Mouse (Mus musculus) hindbrain, embryonic 16.5 days (tissue): Measurements from ENCODE around the gene Olfr1262. TPM values are rescaled to one million over a fixed set of nuclear protein-coding genes. Genes with fewer than 3 reads are reported as not detected.

Experiments
- ATAC-seq: fragments of 200-750 bp; cut with Nextera tagmentation; 2 replicates; pipeline ENCODE4 v1.8.0; 2017; ENCODE audit warnings: moderate TSS enrichment, moderate library complexity
- H3K27ac ChIP-seq: fragments of 300-500 bp; sonication (generic); 2 replicates; pipeline ENCODE4 v1.5.1; 2014; ENCODE audit warnings: low read depth, mild to moderate bottlenecking, control low read depth, low read length, moderate library complexity
- H3K27me3 ChIP-seq: fragments of 300-500 bp; sonication (generic); replicated peaks from 2 replicates; pipeline ENCODE4 v1.6.1; 2014; ENCODE audit warnings: low read length; ENCODE audit not compliant: control insufficient read depth, insufficient read depth
- H3K36me3 ChIP-seq: fragments of 300-500 bp; sonication (generic); 2 replicates; pipeline ENCODE4 v1.6.1; 2014; ENCODE audit warnings: mild to moderate bottlenecking, low read length, moderate library complexity, mixed read lengths; ENCODE audit not compliant: control insufficient read depth, insufficient read depth
- H3K4me1 ChIP-seq: fragments of 300-500 bp; sonication (generic); 2 replicates; pipeline ENCODE4 v1.6.1; 2014; ENCODE audit warnings: low read depth, low read length; ENCODE audit not compliant: control insufficient read depth, insufficient read depth
- H3K4me2 ChIP-seq: fragments of 300-500 bp; sonication (generic); 2 replicates; pipeline ENCODE4 v1.6.1; 2014; ENCODE audit warnings: mild to moderate bottlenecking, low read length, control low read depth, moderate library complexity
- H3K4me3 ChIP-seq: fragments of 300-500 bp; sonication (generic); 2 replicates; pipeline ENCODE4 v1.5.1; 2014; ENCODE audit warnings: mild to moderate bottlenecking, low read length, control low read depth, moderate library complexity
- H3K9ac ChIP-seq: fragments of 300-500 bp; sonication (generic); 2 replicates; pipeline ENCODE4 v1.6.1; 2014; ENCODE audit warnings: low read depth, mild to moderate bottlenecking, control low read depth, low read length, moderate library complexity
- H3K9me3 ChIP-seq: fragments of 300-500 bp; sonication (generic); 2 replicates; pipeline ENCODE4 v1.6.1; 2014; ENCODE audit warnings: mild to moderate bottlenecking, low read length, moderate library complexity; ENCODE audit not compliant: control insufficient read depth
- WGBS: fragments of 180-500 bp; shearing (Covaris S2); extraction: QIAGEN DNeasy Blood & Tissue Kit; methylation state at CpG from one replicate; pipeline ENCODE4 v1.1.7; 2014; 5-methylcytosine and 5-hydroxymethylcytosine counted together
- polyA plus RNA-seq: library from polyadenylated mRNA; unstranded; fragments of >200 nt; fragmentation: Nextera tagmentation; extraction: Ambion mirVana; gene quantifications from 2 replicates; pipeline ENCODE4 v1.2.1, GENCODE M21; 2015

Gene Olfr1262
- polyA plus RNA-seq, result not detected in 2 replicates

DNA sequence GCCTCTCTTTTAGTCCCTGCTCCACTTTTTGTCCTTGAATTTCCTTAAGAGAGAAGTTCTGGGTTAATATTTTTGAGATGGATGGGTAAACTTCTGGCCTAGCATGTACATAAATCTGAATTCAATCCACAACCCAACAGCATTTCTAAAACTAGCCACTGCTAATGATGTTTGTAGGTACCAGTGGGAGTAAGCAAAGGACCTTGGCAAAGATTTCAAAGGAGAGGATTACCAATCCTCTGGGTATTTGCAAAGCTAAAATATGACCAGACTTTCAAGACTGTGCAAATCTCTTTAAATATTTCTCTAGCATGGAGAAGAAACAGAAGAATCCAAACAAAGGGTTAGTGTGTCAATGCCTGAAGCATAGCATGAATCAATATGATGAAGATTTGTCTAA lies at the start of gene Olfr1262:
Gene Olfr1262 (plus strand): TSS at position 301 of the 400 bp plus-strand sequence.
- no peaks in the 10 kb centered on the region for H3K27me3 ChIP-seq
- ATAC-seq, result no peak
- H3K9me3 ChIP-seq, result no peaks in the 10 kb centered on the region
- H3K4me2 ChIP-seq, result no peak within 1 kb of the TSS
- no peak within 1 kb of the TSS for H3K4me3 ChIP-seq
- no peak within 1 kb of the TSS for H3K9ac ChIP-seq
- H3K36me3 ChIP-seq, result no peaks in the 10 kb centered on the region
- H3K4me1 ChIP-seq, result no peaks in the 10 kb centered on the region
- no peak within 1 kb of the TSS for H3K27ac ChIP-seq

DNA sequence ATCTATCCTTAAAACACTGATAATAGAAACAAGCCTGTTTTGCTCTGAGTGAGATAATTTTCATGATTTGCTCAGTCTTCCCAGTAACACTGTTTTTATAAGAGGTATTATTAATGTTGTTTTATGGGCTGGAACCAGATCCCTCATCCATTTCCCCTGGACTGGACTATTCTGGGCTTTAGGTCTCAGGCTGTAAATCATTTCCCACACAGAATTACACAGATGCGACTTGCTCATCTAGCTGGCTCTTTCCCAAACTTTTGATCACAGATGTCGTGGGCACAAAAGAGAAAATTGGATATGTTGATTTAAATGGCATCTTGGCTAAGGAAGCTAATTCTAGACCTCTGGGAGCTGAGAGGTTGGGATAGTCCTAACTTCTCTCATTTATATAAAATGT lies 25.8 kb upstream of the Olfr1262 start, which contains the start of gene Olfr1260:
Gene Olfr1260 (plus strand): TSS at position 157 of the 400 bp plus-strand sequence.
- Histone ChIP-seq H3K9me3 (no peaks in the 10 kb centered on the region), H3K27me3 (no peaks in the 10 kb centered on the region), H3K4me2 (no peak within 1 kb of the TSS), H3K4me1 (no peaks in the 10 kb centered on the region), H3K9ac (no peak within 1 kb of the TSS), H3K36me3 (no peaks in the 10 kb centered on the region), H3K4me3 (no peak within 1 kb of the TSS), H3K27ac (no peak within 1 kb of the TSS)
- WGBS, result 51% methylated on average over 2 of the region's 2 CpGs
- no peak for ATAC-seq

DNA sequence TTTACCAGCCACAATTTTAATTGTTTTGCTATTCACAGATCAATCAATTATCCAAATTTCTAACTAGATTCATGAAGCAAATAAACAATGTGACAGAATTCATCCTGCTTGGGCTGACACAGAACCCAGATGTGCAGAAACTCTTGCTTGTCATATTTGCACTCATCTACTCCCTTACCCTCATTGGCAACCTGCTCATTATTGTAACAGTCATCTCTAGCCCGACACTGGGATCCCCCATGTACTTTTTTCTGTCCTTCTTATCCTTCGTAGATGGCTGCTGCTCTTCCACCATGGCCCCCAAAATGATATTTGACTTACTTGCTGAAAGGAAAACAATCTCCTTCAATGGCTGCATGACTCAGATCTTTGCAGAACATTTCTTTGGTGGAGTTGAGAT lies 22.2 kb upstream of the Olfr1262 start:
- H3K27me3 ChIP-seq, result no peaks in the 10 kb centered on the region
- H3K4me1 ChIP-seq, result no peaks in the 10 kb centered on the region
- no peaks in the 10 kb centered on the region for H3K9me3 ChIP-seq
- H3K36me3 ChIP-seq, result no peaks in the 10 kb centered on the region
- 86% methylated on average over 2 of the region's 2 CpGs for WGBS
- no peak for ATAC-seq
- H3K9ac ChIP-seq, result no peak overlapping the region
- H3K4me2 ChIP-seq, result no peak overlapping the region
- H3K4me3 ChIP-seq, result no peak overlapping the region
- no peak overlapping the region for H3K27ac ChIP-seq

DNA sequence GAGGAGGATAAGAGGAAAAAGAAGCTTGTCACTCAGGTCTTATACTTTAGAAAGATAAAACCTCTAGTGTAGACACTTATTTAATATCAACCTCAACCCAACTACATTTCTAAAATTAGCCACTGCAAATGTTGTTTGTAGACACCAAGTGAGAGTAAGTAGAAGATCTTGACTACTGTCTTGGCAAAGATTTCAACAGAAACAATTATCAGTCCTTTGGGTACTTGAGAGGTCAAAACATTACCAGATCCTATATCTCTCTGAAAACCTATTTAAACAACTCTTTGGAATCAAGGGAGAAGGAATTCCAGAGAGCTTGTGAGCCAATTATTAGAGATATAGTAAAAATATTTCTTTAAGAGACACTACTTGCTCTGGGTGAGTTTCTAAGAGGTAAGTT lies 9.0 kb upstream of the Olfr1262 start, which contains the start of gene Olfr1261:
Gene Olfr1261 (plus strand): TSS at position 301 of the 400 bp plus-strand sequence.
- no peaks in the 10 kb centered on the region for H3K4me1 ChIP-seq
- H3K9ac ChIP-seq, result no peak within 1 kb of the TSS
- H3K9me3 ChIP-seq, result no peaks in the 10 kb centered on the region
- no peak within 1 kb of the TSS for H3K4me3 ChIP-seq
- no peaks in the 10 kb centered on the region for H3K36me3 ChIP-seq
- ATAC-seq, result no peak
- no peak within 1 kb of the TSS for H3K27ac ChIP-seq
- H3K4me2 ChIP-seq, result no peak within 1 kb of the TSS
- H3K27me3 ChIP-seq, result no peaks in the 10 kb centered on the region

DNA sequence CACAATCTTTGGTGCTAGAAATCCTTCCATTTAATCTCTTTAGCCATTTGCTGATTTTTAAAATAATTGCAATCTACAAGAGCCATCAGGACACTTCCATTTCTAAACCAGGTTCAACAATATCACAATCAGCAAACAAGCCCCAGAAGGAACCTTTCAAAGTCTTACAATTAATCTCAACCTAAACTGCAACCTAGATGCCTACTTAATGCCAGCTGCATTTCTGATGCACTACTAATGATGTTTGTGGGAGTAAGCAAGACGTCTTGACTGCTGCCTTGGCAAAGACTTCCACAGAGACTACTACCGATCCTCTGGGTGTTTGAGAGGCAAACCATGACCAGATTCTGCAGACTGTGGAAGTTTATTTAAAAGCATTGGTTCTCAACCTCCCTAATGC lies 11.9 kb downstream of the Olfr1262 start, which contains the start of gene Olfr1263:
Gene Olfr1263 (plus strand): TSS at position 301 of the 400 bp plus-strand sequence.
- H3K27ac ChIP-seq, result no peak within 1 kb of the TSS
- no peak within 1 kb of the TSS for H3K4me2 ChIP-seq
- no peaks in the 10 kb centered on the region for H3K27me3 ChIP-seq
- H3K36me3 ChIP-seq, result no peaks in the 10 kb centered on the region
- no peak within 1 kb of the TSS for H3K9ac ChIP-seq
- H3K9me3 ChIP-seq, result no peaks in the 10 kb centered on the region
- H3K4me1 ChIP-seq, result no peaks in the 10 kb centered on the region
- no peak for ATAC-seq
- WGBS, result 86% methylated on average over 2 of the region's 2 CpGs
- H3K4me3 ChIP-seq, result no peak within 1 kb of the TSS

DNA sequence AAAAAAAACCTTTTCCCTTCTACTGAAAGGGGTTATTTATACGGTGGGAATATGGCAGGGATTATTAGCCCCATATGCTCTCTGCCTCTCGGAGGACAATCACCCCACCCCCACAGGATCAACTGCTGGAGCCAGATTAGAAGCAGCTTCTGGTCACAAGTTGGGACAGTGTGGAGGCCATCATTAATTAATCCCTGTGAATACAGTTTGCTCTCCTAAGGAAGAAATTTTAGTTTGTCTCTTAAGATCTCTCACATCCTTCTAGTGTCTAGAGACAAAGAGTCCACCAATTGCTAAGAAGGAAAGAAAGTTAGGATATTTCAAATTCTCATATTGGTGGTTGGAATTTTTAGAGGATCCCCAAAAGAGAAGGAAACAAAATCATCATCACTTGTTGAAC lies 25.5 kb downstream of the Olfr1262 start, which contains the start of gene Olfr1264:
Gene Olfr1264 (minus strand): TSS at position 101 of the 400 bp plus-strand sequence.
- Histone ChIP-seq H3K36me3 (no peaks in the 10 kb centered on the region), H3K4me3 (no peak within 1 kb of the TSS), H3K9me3 (no peaks in the 10 kb centered on the region), H3K27me3 (no peaks in the 10 kb centered on the region), H3K4me1 (no peaks in the 10 kb centered on the region), H3K9ac (no peak within 1 kb of the TSS), H3K27ac (no peak within 1 kb of the TSS), H3K4me2 (no peak within 1 kb of the TSS)
- no peak for ATAC-seq
- 84% methylated on average over 2 of the region's 2 CpGs for WGBS

DNA sequence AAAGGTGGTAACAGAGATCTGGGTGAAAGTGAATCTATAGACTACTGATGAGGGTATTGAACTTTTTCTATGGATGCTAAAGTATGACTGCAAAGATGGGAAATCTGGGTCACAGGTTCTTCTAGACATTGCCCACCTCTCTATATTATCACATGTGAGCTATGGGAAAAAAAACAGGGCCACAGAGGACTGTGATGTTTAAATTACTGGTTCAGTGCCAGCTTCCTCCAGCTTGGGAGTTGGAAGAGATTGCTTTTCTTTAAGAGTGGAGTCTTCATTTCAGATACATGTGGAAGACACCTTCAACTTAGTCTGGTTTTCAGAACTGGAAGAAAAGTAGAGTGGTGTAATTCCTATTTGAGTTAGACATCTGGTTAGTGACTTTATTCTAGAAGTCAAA lies 35.1 kb downstream of the Olfr1262 start, which contains the start of gene Olfr1265:
Gene Olfr1265 (plus strand): TSS at position 301 of the 400 bp plus-strand sequence.
- Histone ChIP-seq H3K36me3 (no peaks in the 10 kb centered on the region), H3K4me1 (no peaks in the 10 kb centered on the region), H3K4me3 (no peak within 1 kb of the TSS), H3K27me3 (no peaks in the 10 kb centered on the region), H3K4me2 (no peak within 1 kb of the TSS), H3K9me3 (no peaks in the 10 kb centered on the region), H3K9ac (no peak within 1 kb of the TSS), H3K27ac (no peak within 1 kb of the TSS)
- no peak for ATAC-seq

Other genes starting within 250 kb of the Olfr1262 start
- gene Olfr1253, start 243.1 kb upstream of the Olfr1262 start, polyA plus RNA-seq, result not detected in 2 replicates
- not detected in 2 replicates for gene Olfr1254, start 206.5 kb upstream of the Olfr1262 start, polyA plus RNA-seq
- not detected in 2 replicates for gene Olfr1255, start 188.1 kb upstream of the Olfr1262 start, polyA plus RNA-seq
- not detected in 2 replicates for gene Olfr1256, start 158.6 kb upstream of the Olfr1262 start, polyA plus RNA-seq
- gene Olfr48, start 151.9 kb upstream of the Olfr1262 start, polyA plus RNA-seq, result 0.13 and 0.29 TPM in 2 replicates
- gene Olfr1257, start 121.7 kb upstream of the Olfr1262 start, polyA plus RNA-seq, result not detected in 2 replicates
- not detected in 2 replicates for gene Olfr1258, start 72.8 kb upstream of the Olfr1262 start, polyA plus RNA-seq
- gene Olfr1259, start 51.5 kb upstream of the Olfr1262 start, polyA plus RNA-seq, result not detected in 2 replicates
- gene Olfr1260, start 25.8 kb upstream of the Olfr1262 start, polyA plus RNA-seq, result not detected in 2 replicates
- gene Olfr1261, start 8.9 kb upstream of the Olfr1262 start, polyA plus RNA-seq, result not detected in 2 replicates
- gene Olfr1263, start 12.0 kb downstream of the Olfr1262 start, polyA plus RNA-seq, result not detected in 2 replicates
- not detected in 2 replicates for gene Olfr1264, start 25.4 kb downstream of the Olfr1262 start, polyA plus RNA-seq
- not detected in 2 replicates for gene Olfr1265, start 35.2 kb downstream of the Olfr1262 start, polyA plus RNA-seq
- gene Olfr140, start 63.4 kb downstream of the Olfr1262 start, polyA plus RNA-seq, result not detected in 2 replicates
- not detected in 2 replicates for gene Olfr1269, start 121.3 kb downstream of the Olfr1262 start, polyA plus RNA-seq
- gene Olfr32, start 142.2 kb downstream of the Olfr1262 start, polyA plus RNA-seq, result not detected in 2 replicates
- not detected in 2 replicates for gene Olfr1270, start 152.9 kb downstream of the Olfr1262 start, polyA plus RNA-seq
- not detected in 2 replicates for gene Olfr1506, start 224.3 kb downstream of the Olfr1262 start, polyA plus RNA-seq